Mouse (Mus musculus) testis, adult 2 months (tissue): ENCODE measurements around the gene Leprot.

ENCODE experiments used
- CTCF ChIP-seq: fragments of 200-500 bp; IDR thresholded peaks from 2 replicates; pipeline ENCODE4 v1.5.1; 2012; ENCODE audit warnings: low read depth, mild to moderate bottlenecking, inconsistent platforms, low read length, moderate library complexity; ENCODE audit not compliant: control insufficient read depth, insufficient read depth, insufficient replicate concordance
- POLR2A ChIP-seq: fragments of 200-500 bp; IDR thresholded peaks from 2 replicates; pipeline ENCODE4 v1.6.1; 2012; ENCODE audit warnings: low read depth, mild to moderate bottlenecking, inconsistent platforms, low read length, moderate library complexity; ENCODE audit not compliant: control insufficient read depth

GRCm38 (mm10) chr4:101635596-101635995, 11.9 kb upstream of the Leprot start:
- TF ChIP-seq POLR2A (no peak), CTCF (no peak)
